Mouse (Mus musculus) liver, adult 2 months (tissue): Measurements from ENCODE around the gene Tpsg1.

ENCODE experiments used
- CTCF ChIP-seq: fragments of 200-500 bp; IDR thresholded peaks from 2 replicates; pipeline ENCODE4 v1.5.1; 2011; ENCODE audit warnings: low read depth, low read length, control low read depth
- POLR2A ChIP-seq: fragments of 200-500 bp; IDR thresholded peaks from 2 replicates; pipeline ENCODE4 v1.6.1; 2011; ENCODE audit warnings: low read length, control low read depth; ENCODE audit not compliant: insufficient read depth; ENCODE audit errors: extremely low read depth

GRCm38 (mm10) chr17:25414917-25415316 lies 45.8 kb downstream of the Tpsg1 start:
- no peak for TF ChIP-seq CTCF
- no peak for TF ChIP-seq POLR2A
